Mouse (Mus musculus) bone marrow macrophage, adult 2 months (primary cell): Measurements from ENCODE around the gene Grm5. TPM values are rescaled to one million over a fixed set of nuclear protein-coding genes. Genes with fewer than 3 reads are reported as not detected.

Experiments used
- H3K27ac ChIP-seq: 2 replicates; pipeline ENCODE4 v1.5.1; 2012; ENCODE audit warnings: low read depth, low read length; ENCODE audit not compliant: insufficient read depth
- H3K4me1 ChIP-seq: 2 replicates; pipeline ENCODE4 v1.6.1; 2012; ENCODE audit warnings: low read length; ENCODE audit not compliant: control insufficient read depth, insufficient read depth
- H3K4me3 ChIP-seq: 2 replicates; pipeline ENCODE4 v1.5.1; 2012; ENCODE audit warnings: mild to moderate bottlenecking, low read length, moderate library complexity; ENCODE audit not compliant: insufficient read depth
- CTCF ChIP-seq: IDR thresholded peaks from 2 replicates; pipeline ENCODE4 v1.5.1; 2012; ENCODE audit warnings: low read depth, mild to moderate bottlenecking, low read length, moderate library complexity
- POLR2A ChIP-seq: IDR thresholded peaks from 2 replicates; pipeline ENCODE4 v1.6.1; 2012; ENCODE audit warnings: mild to moderate bottlenecking, low read depth, low read length, borderline replicate concordance
- polyA plus RNA-seq: library from polyadenylated mRNA; stranded (reverse); fragments of >200 nt; gene quantifications from 2 replicates; pipeline ENCODE4 v1.2.4, GENCODE M21; 2012; ENCODE audit not compliant: missing spikeins, insufficient read depth, insufficient read length

The Grm5 gene
- polyA plus RNA-seq, 1 experiment = not detected

- TF ChIP-seq POLR2A (no peak), CTCF (no peak)
- Histone ChIP-seq H3K4me3 (no peak overlapping the region), H3K4me1 (peaks cover 10% of the 10 kb centered on the region), H3K27ac (no peak overlapping the region)
These were observed 545.8 kb downstream of the Grm5 start for GRCm38 (mm10) chr7:88129536-88130487.

- no peak overlapping the region for H3K27ac ChIP-seq
- peaks cover 10% of the 10 kb centered on the region for H3K4me1 ChIP-seq
- H3K4me3 ChIP-seq = no peak overlapping the region
- no peak for TF ChIP-seq CTCF
- no peak for TF ChIP-seq POLR2A
These were observed 546.5 kb downstream of the Grm5 start for GRCm38 (mm10) chr7:88130488-88130849.

- H3K4me3 ChIP-seq = no peak overlapping the region
- H3K27ac ChIP-seq = no peak overlapping the region
- H3K4me1 ChIP-seq = no peaks in the 10 kb centered on the region
- no peak for TF ChIP-seq POLR2A
- TF ChIP-seq CTCF = no peak
These were observed 575.7 kb downstream of the Grm5 start for GRCm38 (mm10) chr7:88159542-88160241.

- no peak for TF ChIP-seq POLR2A
- H3K4me1 ChIP-seq = no peaks in the 10 kb centered on the region
- H3K4me3 ChIP-seq = no peak overlapping the region
- H3K27ac ChIP-seq = no peak overlapping the region
These were observed 577.6 kb downstream of the Grm5 start for GRCm38 (mm10) chr7:88161586-88161985.

Other genes with a start within 250 kb of the Grm5 start
- gene Tyr, start 90.7 kb upstream of the Grm5 start, polyA plus RNA-seq = 0.32 TPM in 1 of 2 replicates, not detected in the other